Mouse (Mus musculus) bone marrow, adult 2 months (tissue): ENCODE measurements around the gene Zfp853. TPM values are rescaled to one million over a fixed set of nuclear protein-coding genes. Genes with fewer than 3 reads are reported as not detected.

Source experiments
- H3K27ac ChIP-seq: fragments of 200-500 bp; 2 replicates; pipeline ENCODE4 v1.5.1; 2012; ENCODE audit warnings: low read depth, mild to moderate bottlenecking, control low read depth, inconsistent platforms, low read length; ENCODE audit not compliant: control insufficient read depth, poor library complexity, insufficient read depth
- H3K4me1 ChIP-seq: fragments of 200-500 bp; 2 replicates; pipeline ENCODE4 v1.6.1; 2011; ENCODE audit warnings: low read length; ENCODE audit not compliant: control insufficient read depth, insufficient read depth
- H3K4me3 ChIP-seq: fragments of 200-500 bp; replicated peaks from 2 replicates; pipeline ENCODE3; 2011; ENCODE audit warnings: mild to moderate bottlenecking, low read depth, low read length, control low read depth; ENCODE audit not compliant: control insufficient read depth
- CTCF ChIP-seq: fragments of 200-500 bp; IDR thresholded peaks from 2 replicates; pipeline ENCODE4 v1.5.1; 2011; ENCODE audit warnings: low read length, control low read depth; ENCODE audit not compliant: control insufficient read depth, insufficient read depth
- POLR2A ChIP-seq: fragments of 200-500 bp; IDR thresholded peaks from 2 replicates; pipeline ENCODE4 v1.6.1; 2011; ENCODE audit warnings: low read depth, mild to moderate bottlenecking, control low read depth, low read length, borderline replicate concordance; ENCODE audit not compliant: control insufficient read depth
- WGBS: fragments of 180-500 bp; shearing (Covaris S2); methylation state at CpG from one replicate; pipeline ENCODE4 v1.1.7; 2018; 5-methylcytosine and 5-hydroxymethylcytosine counted together
- polyA plus RNA-seq: library from polyadenylated mRNA; stranded (reverse); fragments of >200 nt; gene quantifications from 2 replicates; pipeline ENCODE4 v1.2.4, GENCODE M21; 2011; ENCODE audit warnings: low replicate concordance; ENCODE audit not compliant: missing spikeins, insufficient read depth, insufficient read length

Zfp853 gene
- polyA plus RNA-seq, 1 experiment: not detected

- Histone ChIP-seq H3K4me3 (no peak overlapping the region), H3K4me1 (no peaks in the 10 kb centered on the region), H3K27ac (no peak overlapping the region)
- WGBS: 73% methylated on average over 8 of the region's 8 CpGs
- TF ChIP-seq CTCF (peak; percentile 40; the same call in 1 of the 2 replicates), POLR2A (no peak)
Measured at GRCm38 (mm10) chr5:143301296-143301695, 7.9 kb upstream of the Zfp853 start.

GRCm38 (mm10) chr5:143299686-143300085, 6.3 kb upstream of the Zfp853 start:
- Histone ChIP-seq H3K27ac (no peak overlapping the region), H3K4me3 (no peak overlapping the region), H3K4me1 (no peaks in the 10 kb centered on the region)
- peak; percentile 83 for TF ChIP-seq CTCF
- no peak for TF ChIP-seq POLR2A
- WGBS: 87% methylated on average over 4 of the region's 4 CpGs

GRCm38 (mm10) chr5:143298391-143298790, 5.0 kb upstream of the Zfp853 start:
- H3K4me1 ChIP-seq: no peaks in the 10 kb centered on the region
- H3K27ac ChIP-seq: no peak overlapping the region
- 91% methylated on average over 7 of the region's 7 CpGs for WGBS
- no peak overlapping the region for H3K4me3 ChIP-seq
- TF ChIP-seq CTCF: peak; percentile 35; the same call in 1 of the 2 replicates
- TF ChIP-seq POLR2A: no peak

- Histone ChIP-seq H3K27ac (no peak overlapping the region), H3K4me1 (no peaks in the 10 kb centered on the region), H3K4me3 (no peak overlapping the region)
- 96% methylated on average over 9 of the region's 9 CpGs for WGBS
- no peak for TF ChIP-seq CTCF
- TF ChIP-seq POLR2A: no peak
Measured at GRCm38 (mm10) chr5:143297986-143298385, 4.6 kb upstream of the Zfp853 start.

GRCm38 (mm10) chr5:143295330-143295729, 1.9 kb upstream of the Zfp853 start:
- WGBS: 81% methylated on average over 2 of the region's 2 CpGs

GRCm38 (mm10) chr5:143294862-143295261, 1.4 kb upstream of the Zfp853 start:
- H3K4me1 ChIP-seq: no peaks in the 10 kb centered on the region
- no peak overlapping the region for H3K4me3 ChIP-seq
- TF ChIP-seq POLR2A: no peak
- peak; percentile 53 for TF ChIP-seq CTCF
- H3K27ac ChIP-seq: no peak overlapping the region
- 90% methylated on average over 3 of the region's 3 CpGs for WGBS

More at GRCm38 (mm10) chr5:143295330-143295729, 1.9 kb upstream of the Zfp853 start:
- Histone ChIP-seq H3K4me1 (no peaks in the 10 kb centered on the region), H3K27ac (no peak overlapping the region), H3K4me3 (no peak overlapping the region)
- TF ChIP-seq POLR2A (no peak), CTCF (no peak)

GRCm38 (mm10) chr5:143292879-143293278, 544 bp downstream of the Zfp853 start:
- H3K4me3 ChIP-seq: no peak overlapping the region

GRCm38 (mm10) chr5:143289299-143289698, 4.1 kb downstream of the Zfp853 start:
- peaks cover 9% of the 10 kb centered on the region for H3K4me1 ChIP-seq
- TF ChIP-seq POLR2A: no peak
- TF ChIP-seq CTCF: no peak
- no peak overlapping the region for H3K4me3 ChIP-seq
- H3K27ac ChIP-seq: peak overlapping the region; percentile 35
- WGBS: 67% methylated on average over 9 of the region's 9 CpGs

More at GRCm38 (mm10) chr5:143292879-143293278, 544 bp downstream of the Zfp853 start:
- 6% methylated on average over 16 of the region's 19 CpGs for WGBS
- H3K4me1 ChIP-seq: peaks cover 7% of the 10 kb centered on the region
- no peak for TF ChIP-seq POLR2A
- no peak for TF ChIP-seq CTCF
- no peak overlapping the region for H3K27ac ChIP-seq
